Mouse (Mus musculus): ENCODE data around the gene Nemf. TPM values are rescaled to one million over a fixed set of nuclear protein-coding genes. Genes with fewer than 3 reads are reported as not detected.

The Nemf gene
- total RNA-seq, 2 experiments from 2014 or later: 47.3 to 49.0 TPM

GRCm38 (mm10) chr12:69318431-69318830, 38.5 kb downstream of the Nemf start:
- DNase-seq (ENCODE audit: low spot score in 2 of 2): no peak

DNA sequence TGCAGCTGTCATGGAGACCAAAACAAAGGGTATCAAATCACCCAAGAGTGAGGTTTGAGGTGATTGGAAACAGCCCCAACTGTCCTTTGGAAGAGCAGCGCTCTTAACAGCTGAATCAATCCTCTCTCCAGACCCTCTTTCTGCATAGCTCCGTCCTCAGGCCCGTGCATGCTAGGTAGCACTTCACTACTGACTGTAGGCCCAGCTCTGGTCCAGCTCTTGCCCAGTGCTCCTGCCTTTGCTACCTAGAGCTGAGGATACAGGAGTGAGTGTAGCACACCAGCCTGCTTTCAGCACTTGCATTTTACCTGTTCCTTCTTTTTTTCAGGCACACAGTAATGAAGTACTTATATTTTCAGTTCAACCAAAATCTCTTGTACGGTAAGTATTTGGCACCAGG, 47.3 kb downstream of the Nemf start:
- no peak for DNase-seq (ENCODE audit: low spot score in 2 of 2)

DNA sequence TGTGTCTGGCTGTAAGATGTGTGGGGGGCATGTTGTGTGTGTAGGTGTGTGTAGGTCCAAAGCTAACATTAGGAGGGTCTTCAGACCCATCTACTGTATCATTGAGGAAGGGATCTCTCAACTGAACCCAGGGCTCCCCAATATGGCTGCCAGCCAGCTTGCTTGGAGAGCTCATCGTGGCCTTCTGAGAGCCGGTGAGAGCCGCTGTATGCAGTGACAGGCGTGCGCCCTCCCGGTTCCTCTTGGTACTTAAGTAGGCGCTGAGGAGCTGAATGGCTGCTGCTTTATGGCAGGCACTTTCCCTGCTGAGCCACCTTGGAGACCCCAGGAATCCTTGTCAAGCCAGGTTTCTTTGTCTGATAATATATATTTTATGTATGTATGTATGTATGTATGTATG, 50.6 kb downstream of the Nemf start:
- DNase-seq (ENCODE audit: low spot score in 2 of 2): no peak

DNA sequence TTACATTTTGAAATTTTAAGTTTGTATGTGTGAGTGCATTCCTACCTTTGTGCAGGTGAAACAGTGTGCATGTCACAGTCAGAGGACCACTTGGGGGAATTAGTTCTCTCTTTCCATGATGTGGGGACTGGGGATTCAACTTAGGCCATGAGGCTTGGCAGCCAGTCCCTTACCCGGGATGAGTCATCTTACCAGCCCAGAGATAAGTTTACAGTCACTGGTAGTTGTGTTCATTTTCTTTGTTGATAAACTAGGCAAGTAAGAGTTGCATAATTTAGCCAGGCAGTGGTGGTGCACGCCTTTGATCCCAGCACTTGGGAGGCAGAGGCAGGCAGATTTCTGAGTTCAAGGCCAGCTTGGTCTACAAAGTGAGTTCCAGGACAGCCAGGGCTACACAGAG, 52.9 kb downstream of the Nemf start:
- no peak for DNase-seq (ENCODE audit: low spot score in 2 of 2)

DNA sequence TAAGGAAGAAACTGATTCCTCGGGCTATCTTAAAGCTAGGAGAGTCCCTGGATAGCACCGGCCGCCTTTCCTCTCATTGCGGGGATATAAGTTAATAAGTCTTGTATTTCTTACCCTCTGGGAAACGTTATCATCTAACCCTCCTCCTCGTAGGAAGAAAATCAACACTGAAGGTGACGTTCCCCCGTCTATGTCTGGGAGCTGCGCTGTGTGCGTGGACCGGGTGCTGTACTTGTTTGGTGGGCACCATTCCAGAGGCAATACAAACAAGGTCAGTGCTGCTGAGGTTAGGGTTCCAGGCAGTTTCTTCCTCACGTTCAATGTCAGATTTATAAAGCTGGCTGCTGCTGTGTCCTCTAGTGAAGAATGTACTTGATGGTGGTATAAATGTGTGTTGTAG, 54.8 kb downstream of the Nemf start:
- DNase-seq (ENCODE audit: low spot score in 2 of 2): no peak

GRCm38 (mm10) chr12:69300391-69300790, 56.6 kb downstream of the Nemf start:
- no peak for DNase-seq (ENCODE audit: low spot score in 2 of 2)

GRCm38 (mm10) chr12:69299831-69300230, 57.1 kb downstream of the Nemf start:
- no peak for DNase-seq (ENCODE audit: low spot score in 2 of 2)

DNA sequence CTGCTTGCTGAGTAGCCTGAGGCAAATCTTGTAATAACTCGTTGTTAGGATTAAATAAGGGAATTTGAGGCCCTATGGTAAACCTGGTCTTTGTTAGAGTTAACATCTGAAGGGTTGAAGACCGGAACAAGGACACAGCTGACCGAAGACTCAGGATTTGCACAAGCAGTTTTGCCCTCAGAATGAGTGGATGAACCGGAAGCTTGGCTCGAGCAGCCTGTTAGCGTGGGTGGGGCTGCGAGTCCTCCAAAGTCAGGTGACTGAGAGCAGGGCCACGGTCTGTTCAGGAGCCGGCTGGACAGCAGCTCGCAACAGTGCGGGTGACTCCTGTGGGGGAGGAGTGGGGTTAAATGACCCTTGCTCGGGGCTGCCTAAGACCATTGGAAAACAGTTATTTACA, 57.7 kb downstream of the Nemf start:
- DNase-seq (ENCODE audit: low spot score in 2 of 2): no peak

DNA sequence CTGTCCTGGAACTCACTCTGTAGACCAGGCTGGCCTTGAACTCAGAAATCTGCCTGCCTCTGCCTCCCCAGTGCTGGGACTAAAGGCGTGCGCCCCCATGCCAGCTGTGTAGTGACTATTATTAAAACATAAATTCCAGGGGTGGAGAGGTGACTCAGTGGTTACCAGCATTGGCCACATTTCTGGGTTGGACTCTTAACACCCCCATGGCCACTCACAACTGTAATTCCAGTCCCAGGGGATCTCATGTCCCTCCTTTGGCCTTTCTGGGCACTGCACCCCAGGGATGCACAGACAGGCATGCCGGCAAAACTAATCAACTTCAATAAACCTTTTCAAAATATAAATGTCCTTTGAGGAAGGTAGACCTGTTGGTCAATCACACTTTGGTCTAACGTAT, 58.7 kb downstream of the Nemf start:
- no peak for DNase-seq (ENCODE audit: low spot score in 2 of 2)

GRCm38 (mm10) chr12:69297411-69298150, 59.4 kb downstream of the Nemf start:
- DNase-seq (ENCODE audit: low spot score in 2 of 2): no peak

GRCm38 (mm10) chr12:69296511-69297410, 60.2 kb downstream of the Nemf start, which contains the start of gene Klhdc2:
Gene Klhdc2, plus strand, starts transcription at chr12:69296681.
- DNase-seq (ENCODE audit: low spot score in 2 of 2): peak; percentile 82 to 90

- DNase-seq (ENCODE audit: low spot score in 2 of 2): no peak
Measured at GRCm38 (mm10) chr12:69295651-69296050, 61.3 kb downstream of the Nemf start.

DNA sequence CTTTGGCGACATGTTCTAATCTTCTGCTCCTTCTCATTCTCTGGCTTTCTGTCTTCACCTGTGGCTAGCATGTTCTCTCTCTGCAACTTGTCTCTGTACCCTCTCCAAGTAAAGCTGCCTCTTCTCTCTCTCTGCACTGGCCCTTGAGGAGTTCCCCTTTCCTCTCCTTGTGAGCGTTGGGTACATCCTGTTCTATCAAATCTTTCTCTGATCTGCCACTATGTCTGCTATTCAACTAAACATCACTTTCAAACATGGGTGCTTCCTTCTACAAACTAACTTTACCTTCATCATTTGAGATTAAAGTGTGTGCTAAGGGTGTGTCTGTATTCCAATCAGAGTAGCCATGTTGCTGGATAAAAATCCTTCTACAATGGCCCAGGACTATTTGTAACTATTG, 62.0 kb downstream of the Nemf start:
- no peak for DNase-seq (ENCODE audit: low spot score in 2 of 2)

GRCm38 (mm10) chr12:69293815-69294214, 63.1 kb downstream of the Nemf start:
- DNase-seq (ENCODE audit: low spot score in 2 of 2): no peak

GRCm38 (mm10) chr12:69292401-69292800, 64.6 kb downstream of the Nemf start:
- DNase-seq (ENCODE audit: low spot score in 2 of 2): no peak

DNA sequence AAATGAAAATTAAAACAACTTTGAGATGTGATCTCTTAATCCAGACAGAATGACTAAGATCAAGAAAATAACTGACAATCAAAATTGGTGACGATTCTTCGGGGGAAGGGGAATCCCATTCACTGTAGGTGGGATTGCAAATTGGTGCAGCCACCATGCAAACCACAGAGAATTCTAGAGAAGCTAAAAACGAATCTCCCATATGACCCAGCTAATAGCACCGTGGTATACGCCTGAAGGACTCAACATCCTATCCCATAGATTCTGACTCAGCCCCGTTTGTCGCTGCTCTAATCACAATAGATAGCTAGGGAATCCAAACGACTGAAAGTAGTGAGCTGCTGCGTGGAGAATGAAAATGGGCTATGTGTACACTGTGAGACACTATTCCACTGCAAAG, 68.3 kb downstream of the Nemf start:
- no peak for DNase-seq (ENCODE audit: low spot score in 2 of 2)

- no peak for DNase-seq (ENCODE audit: low spot score in 2 of 2)
Measured at GRCm38 (mm10) chr12:69287535-69287934, 69.4 kb downstream of the Nemf start.

DNA sequence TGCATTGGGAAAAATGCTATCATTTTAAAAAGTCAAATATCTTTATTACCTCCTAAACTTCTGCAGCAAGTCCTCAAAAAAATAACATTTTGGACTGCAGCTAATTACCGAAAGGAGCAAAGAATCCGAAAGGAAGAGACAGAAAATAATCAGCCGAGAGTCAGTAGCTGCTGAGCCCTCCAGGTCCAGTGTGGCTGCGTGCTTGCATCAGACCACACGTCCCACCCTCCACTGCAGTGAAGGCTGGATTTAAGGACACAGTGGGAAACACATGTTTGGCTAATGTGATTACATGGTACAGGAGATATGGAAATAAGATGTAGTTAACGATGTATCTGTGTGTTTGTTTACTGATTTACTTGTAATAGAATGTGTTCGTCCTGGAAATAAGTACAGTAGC, 73.8 kb downstream of the Nemf start:
- DNase-seq (ENCODE audit: low spot score in 2 of 2): no peak

DNA sequence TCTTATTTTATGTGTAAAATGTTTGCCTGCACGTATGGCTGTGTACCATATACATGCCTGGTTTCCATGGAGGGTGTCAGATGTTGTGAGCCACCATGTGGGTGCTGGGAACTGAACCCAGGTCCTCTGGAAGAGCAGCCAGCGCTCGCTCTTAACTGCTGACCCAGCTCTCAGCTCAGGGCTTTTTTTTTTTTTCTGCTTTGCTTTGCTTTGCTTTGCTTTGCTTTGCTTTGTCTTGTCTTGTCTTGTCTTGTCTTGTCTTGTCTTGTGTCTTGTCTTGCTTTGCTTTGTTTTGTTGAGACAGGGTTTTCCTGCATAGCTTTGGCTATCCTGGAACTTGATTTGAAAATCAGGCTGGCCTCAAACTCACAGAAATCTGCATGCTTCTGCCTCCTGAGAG, 76.0 kb downstream of the Nemf start:
- DNase-seq (ENCODE audit: low spot score in 2 of 2): no peak

GRCm38 (mm10) chr12:69279931-69280469, 77.0 kb downstream of the Nemf start:
- DNase-seq (ENCODE audit: low spot score in 2 of 2): no peak

DNA sequence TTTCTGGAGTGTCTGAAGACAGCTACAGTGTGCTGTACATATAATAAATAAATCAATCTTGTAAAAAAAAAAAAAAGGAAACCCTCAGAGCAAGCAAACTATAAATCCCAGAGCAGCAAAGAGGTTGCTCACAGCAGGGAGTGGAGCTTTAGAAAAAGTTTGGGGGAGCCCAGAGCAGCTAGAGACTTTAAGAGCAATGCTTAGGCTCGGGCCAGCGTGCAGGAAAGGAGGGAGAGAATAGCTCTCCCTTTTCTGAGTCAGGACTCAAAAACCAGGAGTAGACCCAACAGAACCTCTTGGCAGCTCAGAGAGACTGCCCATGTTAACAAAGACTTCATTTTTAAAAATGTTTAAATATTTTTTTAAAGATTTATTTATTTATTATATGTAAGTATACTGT, 88.0 kb downstream of the Nemf start:
- no peak for DNase-seq (ENCODE audit: low spot score in 2 of 2)

Data from left cerebral cortex, adult 18-20 months (tissue).